Mouse (Mus musculus) C3H10T1/2 (cell line): ENCODE data around the gene Pdzd2. TPM values are rescaled to one million over a fixed set of nuclear protein-coding genes. Genes with fewer than 3 reads are reported as not detected.

Source experiments
- polyA plus RNA-seq, 2 experiments: library from polyadenylated mRNA; unstranded; fragments of >200 nt; fragmentation: generic; extraction: Trizol; gene quantifications; one replicate each; pipeline ENCODE4 v1.2.1; 2012; ENCODE audit warnings: missing spikeins in 2 of 2

Pdzd2 gene
- 10 to 100 TPM in 1 of 2 experiments, under 1 TPM in 1; 0.37 to 10.8 TPM for polyA plus RNA-seq

GRCm38 (mm10) chr15:12739277-12740247, at the start of gene Pdzd2:
Pdzd2 (minus strand) TSS chr15:12739924.

GRCm38 (mm10) chr15:12321788-12322621, 417.7 kb downstream of the Pdzd2 start, which contains the start of gene 1810049J17Rik:
1810049J17Rik (minus strand) TSS chr15:12321899.

GRCm38 (mm10) chr15:12321091-12321787, 418.5 kb downstream of the Pdzd2 start, which contains the start of gene Golph3:
Golph3 (plus strand) TSS chr15:12321450.

Other genes with a start within 250 kb of the Pdzd2 start
- 10 to 100 TPM in 1 of 2 experiments, under 1 TPM in 1; 0.74 to 13.1 TPM for gene 6030458C11Rik, start 84.7 kb upstream of the Pdzd2 start, polyA plus RNA-seq
- 10 to 100 TPM; 13.0 to 42.3 TPM for gene Drosha, start 84.9 kb upstream of the Pdzd2 start, polyA plus RNA-seq